ENCODE assay signal across 16 mouse cellular contexts in the genomic region with DNA sequence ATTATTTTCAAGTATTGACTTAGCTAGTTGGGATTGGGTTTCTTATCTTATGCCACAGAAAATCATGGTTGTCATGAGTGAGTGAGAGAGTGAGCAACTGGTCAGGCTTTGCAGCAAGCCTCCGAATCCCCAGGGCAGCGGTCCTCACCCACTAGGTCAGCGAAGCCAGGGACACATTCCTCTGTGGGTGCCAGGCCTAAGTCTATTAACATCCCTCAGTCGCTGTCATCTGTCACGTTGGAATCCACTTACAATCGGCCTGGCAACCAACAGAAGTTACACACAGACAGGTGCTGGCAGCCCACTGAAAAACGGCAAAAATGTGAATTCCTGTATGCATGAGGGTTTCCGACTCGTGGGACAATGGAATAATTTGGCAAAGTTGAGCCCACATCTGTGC. TPM values are rescaled to one million over a fixed set of nuclear protein-coding genes. Genes with fewer than 3 reads are reported as not detected.
DNase-seq lines count a peak whose midpoint lies in the region; ATAC-seq lines count a peak whose summit lies in the region.
"Had no signal": no experiment of that assay in that cellular context is flagged by ENCODE, and none has a peak within 500 bp of the region (broad histone marks: within the 10 kb centered on the region; RNA-seq: fewer than 3 reads in every experiment).

No protein-coding gene starts in this region.

- 0 out of 2 replicates have a peak, but pooled peaks have one; percentile 0 for ATAC-seq in lung, embryonic 15.5 days (ENCODE audit: borderline replicate concordance, extremely low read depth, low FRiP score, low TSS enrichment)
- ATAC-seq in embryonic facial prominence, embryonic 15.5 days (ENCODE audit: insufficient number of reproducible peaks, low FRiP score, low TSS enrichment, low read depth) = no peak
- ATAC-seq in stomach, embryonic 15.5 days (ENCODE audit: insufficient read depth, low FRiP score, low read depth) = no peak
- ATAC-seq: forebrain, embryonic 13.5 days had no signal

- H3K9ac ChIP-seq in lung, embryonic 15.5 days = no peak overlapping the region
- H3K9ac ChIP-seq in embryonic facial prominence, embryonic 15.5 days = no peak overlapping the region
- H3K9ac ChIP-seq in stomach, embryonic 15.5 days = no peak overlapping the region
- H3K9ac ChIP-seq: forebrain, embryonic 13.5 days; midbrain, embryonic 12.5 days; neural tube, embryonic 12.5 days had no signal

- no peaks in the 10 kb centered on the region for H3K27me3 ChIP-seq in lung, embryonic 15.5 days
- H3K27me3 ChIP-seq in embryonic facial prominence, embryonic 15.5 days = no peaks in the 10 kb centered on the region
- H3K27me3 ChIP-seq in stomach, embryonic 15.5 days (replicated peaks) = 0 out of 2 replicates have a peak, but pooled peaks cover 4% of the 10 kb centered on the region
- H3K27me3 ChIP-seq: neural tube, embryonic 12.5 days had no signal

- H3K4me3 ChIP-seq in lung, embryonic 15.5 days = no peak overlapping the region
- H3K4me3 ChIP-seq in embryonic facial prominence, embryonic 15.5 days (replicated peaks) = no peak overlapping the region
- no peak overlapping the region for H3K4me3 ChIP-seq in stomach, embryonic 15.5 days (replicated peaks)
- H3K4me3 ChIP-seq: forebrain, embryonic 13.5 days; midbrain, embryonic 12.5 days; neural tube, embryonic 12.5 days had no signal

- no peaks in the 10 kb centered on the region for H3K36me3 ChIP-seq in lung, embryonic 15.5 days
- H3K36me3 ChIP-seq in embryonic facial prominence, embryonic 15.5 days = no peaks in the 10 kb centered on the region
- no peaks in the 10 kb centered on the region for H3K36me3 ChIP-seq in stomach, embryonic 15.5 days
- H3K36me3 ChIP-seq: midbrain, embryonic 12.5 days; neural tube, embryonic 12.5 days had no signal

- H3K4me2 ChIP-seq in lung, embryonic 15.5 days = no peak overlapping the region
- no peak overlapping the region for H3K4me2 ChIP-seq in embryonic facial prominence, embryonic 15.5 days (replicated peaks)
- H3K4me2 ChIP-seq in stomach, embryonic 15.5 days = no peak overlapping the region
- H3K4me2 ChIP-seq: forebrain, embryonic 13.5 days; midbrain, embryonic 12.5 days; neural tube, embryonic 12.5 days had no signal

- H3K27ac ChIP-seq in lung, embryonic 15.5 days = peak overlapping the region; percentile 94
- 0 out of 2 replicates have a peak overlapping the region, but pooled peaks have one; percentile 17 for H3K27ac ChIP-seq in embryonic facial prominence, embryonic 15.5 days (replicated peaks)
- H3K27ac ChIP-seq in stomach, embryonic 15.5 days = peak overlapping the region; percentile 69; the same call in 1 of the 2 replicates
- H3K27ac ChIP-seq: forebrain, embryonic 13.5 days; midbrain, embryonic 12.5 days; neural tube, embryonic 12.5 days had no signal

- 50% methylated on average over 9 of the region's 9 CpGs for WGBS in lung, embryonic 15.5 days
- whole genome bisulfite sequencing in embryonic facial prominence, embryonic 15.5 days = 67% methylated on average over 9 of the region's 9 CpGs
- WGBS in stomach, embryonic 15.5 days = 72% methylated on average over 9 of the region's 9 CpGs

- peaks cover 32% of the 10 kb centered on the region for H3K4me1 ChIP-seq in lung, embryonic 15.5 days
- peaks cover 19% of the 10 kb centered on the region for H3K4me1 ChIP-seq in embryonic facial prominence, embryonic 15.5 days
- H3K4me1 ChIP-seq in stomach, embryonic 15.5 days = peaks cover 27% of the 10 kb centered on the region

- peak; percentile 91 for DNase-seq in heart, adult 11 months
- no peak for DNase-seq in heart, adult 18-20 months
- DNase-seq in lung, adult 18-20 months = no peak
- DNase-seq in frontal cortex, postnatal 10 days (ENCODE audit: low spot score in 2 of 2) = no peak
- no peak for DNase-seq in adrenal gland, postnatal 25 days
- DNase-seq: B cell, adult 2 months; cerebellum, adult 8-10 months; heart, postnatal 36 days; spleen, adult 18-20 months; thymus, adult 2 months had no signal

- no peaks in the 10 kb centered on the region for H3K9me3 ChIP-seq in lung, embryonic 15.5 days
- no peaks in the 10 kb centered on the region for H3K9me3 ChIP-seq in embryonic facial prominence, embryonic 15.5 days (replicated peaks)
- no peaks in the 10 kb centered on the region for H3K9me3 ChIP-seq in stomach, embryonic 15.5 days
- H3K9me3 ChIP-seq: forebrain, embryonic 13.5 days; midbrain, embryonic 12.5 days; neural tube, embryonic 12.5 days had no signal

RNA-seq across cellular contexts. Expression of gene Ccne1, which starts 5.1 kb away (rescaled TPM):
- 1 to 10 TPM; 1.1 to 1.4 TPM for total RNA-seq in heart, adult 18-20 months (2021)
- polyA plus RNA-seq in lung, embryonic 15.5 days (2015; fragmentation: Nextera tagmentation; extraction: Ambion mirVana) = 57.6 and 59.4 TPM in 2 replicates
- 59.9 and 62.3 TPM in 2 replicates for polyA plus RNA-seq in embryonic facial prominence, embryonic 15.5 days (2015; fragmentation: Nextera tagmentation; extraction: Ambion mirVana)
- 57.0 and 58.6 TPM in 2 replicates for polyA plus RNA-seq in stomach, embryonic 15.5 days (2015; fragmentation: Nextera tagmentation; extraction: Ambion mirVana)
- total RNA-seq in adrenal gland, postnatal 25 days (2021) = 4.3 and 8.5 TPM in 2 replicates

Comparison
In these comparisons a context has a peak if more than half of its experiments do, and no peak if none do; other contexts are left out.
1. H3K27ac ChIP-seq: peak in every context shown above with its lines; median percentile 94 in lung, embryonic 15.5 days; 69 in stomach, embryonic 15.5 days; 17 in embryonic facial prominence, embryonic 15.5 days.